Mouse (Mus musculus) heart, embryonic 14.5 days (tissue): ENCODE measurements around the gene Slc5a10. TPM values are rescaled to one million over a fixed set of nuclear protein-coding genes. Genes with fewer than 3 reads are reported as not detected.

Experiments used
- ATAC-seq: fragments of 200-750 bp; cut with Nextera tagmentation; 2 replicates; pipeline ENCODE4 v1.8.0; 2017; ENCODE audit warnings: low read depth, moderate TSS enrichment; ENCODE audit not compliant: insufficient number of reproducible peaks, insufficient read depth, low FRiP score
- H3K27ac ChIP-seq, 2 experiments: fragments of 200-500 bp in 1 of 2; fragments of 300-500 bp in 1 of 2; sonication (generic) in 1 of 2; replicated peaks in 1 of 2; 2 replicates each; pipeline ENCODE4 v1.5.1; 2012 to 2014; ENCODE audit warnings: low read depth in 2 of 2, low read length in 2 of 2, control low read depth in 1 of 2, mild to moderate bottlenecking in 1 of 2, mixed read lengths in 1 of 2; ENCODE audit not compliant: control insufficient read depth in 1 of 2, insufficient read depth in 1 of 2
- H3K27me3 ChIP-seq: fragments of 300-500 bp; sonication (generic); 2 replicates; pipeline ENCODE4 v1.6.1; 2014; ENCODE audit warnings: mild to moderate bottlenecking, low read length, control low read depth; ENCODE audit not compliant: control insufficient read depth, insufficient read depth
- H3K36me3 ChIP-seq: fragments of 300-500 bp; sonication (generic); 2 replicates; pipeline ENCODE4 v1.6.1; 2014; ENCODE audit warnings: mild to moderate bottlenecking, control low read depth, low read length, mixed read lengths; ENCODE audit not compliant: control insufficient read depth, insufficient read depth
- H3K4me1 ChIP-seq, 2 experiments: fragments of 200-500 bp in 1 of 2; fragments of 300-500 bp in 1 of 2; sonication (generic) in 1 of 2; 2 replicates each; pipeline ENCODE4 v1.6.1; 2012 to 2014; ENCODE audit warnings: low read length in 2 of 2, control low read depth in 1 of 2, mixed read lengths in 1 of 2; ENCODE audit not compliant: control insufficient read depth in 2 of 2, insufficient read depth in 2 of 2
- H3K4me2 ChIP-seq: fragments of 300-500 bp; sonication (generic); 2 replicates; pipeline ENCODE4 v1.6.1; 2014; ENCODE audit warnings: mild to moderate bottlenecking, low read length
- H3K4me3 ChIP-seq, 2 experiments: fragments of 200-500 bp in 1 of 2; fragments of 300-500 bp in 1 of 2; sonication (generic) in 1 of 2; 2 replicates each; pipeline ENCODE4 v1.5.1; 2012 to 2014; ENCODE audit warnings: low read length in 2 of 2, mild to moderate bottlenecking in 2 of 2, control low read depth in 1 of 2, low read depth in 1 of 2, moderate library complexity in 1 of 2; ENCODE audit not compliant: control insufficient read depth in 1 of 2, insufficient read depth in 1 of 2
- H3K9ac ChIP-seq: fragments of 300-500 bp; sonication (generic); 2 replicates; pipeline ENCODE4 v1.6.1; 2014; ENCODE audit warnings: mild to moderate bottlenecking, low read length
- H3K9me3 ChIP-seq: fragments of 300-500 bp; sonication (generic); 2 replicates; pipeline ENCODE4 v1.6.1; 2016; ENCODE audit warnings: low read length, control low read depth; ENCODE audit not compliant: control insufficient read depth
- WGBS: fragments of 180-500 bp; shearing (Covaris S2); extraction: QIAGEN DNeasy Blood & Tissue Kit; methylation state at CpG from one replicate; pipeline ENCODE4 v1.1.7; 2014; 5-methylcytosine and 5-hydroxymethylcytosine counted together
- polyA plus RNA-seq: library from polyadenylated mRNA; unstranded; fragments of >200 nt; fragmentation: Nextera tagmentation; extraction: Ambion mirVana; gene quantifications from 2 replicates; pipeline ENCODE4 v1.2.1, GENCODE M21; 2014

Gene Slc5a10
- polyA plus RNA-seq, 1 experiment from 2014 or later: not detected

GRCm38 (mm10) chr11:61676216-61676854, 44.3 kb downstream of the Slc5a10 start:
- no peaks in the 10 kb centered on the region for H3K9me3 ChIP-seq
- 77% methylated on average over 7 of the region's 7 CpGs for WGBS
- no peak overlapping the region for H3K4me2 ChIP-seq
- H3K9ac ChIP-seq: no peak overlapping the region
- no peak overlapping the region for H3K4me3 ChIP-seq
- ATAC-seq: no peak
- H3K27ac ChIP-seq: no peak overlapping the region
- no peaks in the 10 kb centered on the region for H3K36me3 ChIP-seq
- 0 out of 4 replicates have a peak, but pooled peaks cover 0 to 3% of the 10 kb centered on the region in 2 experiments for H3K4me1 ChIP-seq
- peaks cover 3% of the 10 kb centered on the region; the same call in 1 of the 2 replicates for H3K27me3 ChIP-seq

- H3K9me3 ChIP-seq: no peaks in the 10 kb centered on the region
- 37% methylated on average over 2 of the region's 2 CpGs for WGBS
- no peak overlapping the region for H3K27ac ChIP-seq
- no peak overlapping the region for H3K4me3 ChIP-seq
- peaks cover 3% of the 10 kb centered on the region; the same call in 1 of the 2 replicates for H3K27me3 ChIP-seq
- H3K4me1 ChIP-seq: 0 out of 4 replicates have a peak, but pooled peaks cover 0 to 3% of the 10 kb centered on the region in 2 experiments
- no peak overlapping the region for H3K4me2 ChIP-seq
- H3K36me3 ChIP-seq: no peaks in the 10 kb centered on the region
- H3K9ac ChIP-seq: no peak overlapping the region
- ATAC-seq: no peak
Observed at GRCm38 (mm10) chr11:61675332-61675731, 45.3 kb downstream of the Slc5a10 start.

- Histone ChIP-seq H3K4me3 (no peak overlapping the region), H3K27me3 (peaks cover 3% of the 10 kb centered on the region; the same call in 1 of the 2 replicates), H3K36me3 (no peaks in the 10 kb centered on the region), H3K27ac (no peak overlapping the region), H3K9me3 (no peaks in the 10 kb centered on the region), H3K9ac (no peak overlapping the region), H3K4me2 (no peak overlapping the region), H3K4me1 (0 out of 4 replicates have a peak, but pooled peaks cover 0 to 3% of the 10 kb centered on the region in 2 experiments)
- 7% methylated on average over 8 of the region's 8 CpGs for WGBS
- no peak for ATAC-seq
Observed at GRCm38 (mm10) chr11:61674839-61675159, 45.8 kb downstream of the Slc5a10 start.

GRCm38 (mm10) chr11:61674151-61674838, 46.3 kb downstream of the Slc5a10 start:
- ATAC-seq: no peak

GRCm38 (mm10) chr11:61673686-61674085, 46.9 kb downstream of the Slc5a10 start:
- 0 out of 4 replicates have a peak, but pooled peaks cover 0 to 3% of the 10 kb centered on the region in 2 experiments for H3K4me1 ChIP-seq

More at GRCm38 (mm10) chr11:61674151-61674838, 46.3 kb downstream of the Slc5a10 start:
- H3K4me2 ChIP-seq: no peak overlapping the region
- no peaks in the 10 kb centered on the region for H3K36me3 ChIP-seq
- no peak overlapping the region for H3K4me3 ChIP-seq
- H3K27me3 ChIP-seq: peaks cover 3% of the 10 kb centered on the region; the same call in 1 of the 2 replicates
- H3K4me1 ChIP-seq: 0 out of 4 replicates have a peak, but pooled peaks cover 0 to 3% of the 10 kb centered on the region in 2 experiments
- no peaks in the 10 kb centered on the region for H3K9me3 ChIP-seq
- H3K27ac ChIP-seq: no peak overlapping the region
- no peak overlapping the region for H3K9ac ChIP-seq
- 43% methylated on average over 19 of the region's 19 CpGs for WGBS

GRCm38 (mm10) chr11:61671781-61672383, 48.7 kb downstream of the Slc5a10 start:
- Histone ChIP-seq H3K27me3 (peaks cover 3% of the 10 kb centered on the region; the same call in 1 of the 2 replicates), H3K4me3 (no peak overlapping the region), H3K9me3 (no peaks in the 10 kb centered on the region), H3K4me2 (no peak overlapping the region), H3K36me3 (no peaks in the 10 kb centered on the region), H3K27ac (no peak overlapping the region), H3K9ac (no peak overlapping the region), H3K4me1 (0 out of 4 replicates have a peak, but pooled peaks cover 0 to 3% of the 10 kb centered on the region in 2 experiments)
- no peak for ATAC-seq
- 56% methylated on average over 19 of the region's 19 CpGs for WGBS

More at GRCm38 (mm10) chr11:61673686-61674085, 46.9 kb downstream of the Slc5a10 start:
- H3K27me3 ChIP-seq: peaks cover 3% of the 10 kb centered on the region; the same call in 1 of the 2 replicates
- no peak overlapping the region for H3K9ac ChIP-seq
- ATAC-seq: no peak
- WGBS: 32% methylated on average over 8 of the region's 8 CpGs
- no peak overlapping the region for H3K4me3 ChIP-seq
- no peak overlapping the region for H3K27ac ChIP-seq
- H3K9me3 ChIP-seq: no peaks in the 10 kb centered on the region
- no peaks in the 10 kb centered on the region for H3K36me3 ChIP-seq
- H3K4me2 ChIP-seq: no peak overlapping the region
